Mouse (Mus musculus) heart, postnatal 25 days (tissue): ENCODE results near the gene Gtf3c6. TPM values are rescaled to one million over a fixed set of nuclear protein-coding genes. Genes with fewer than 3 reads are reported as not detected.

ENCODE experiments used
- total RNA-seq, 2 experiments: library from RNA; stranded (reverse); gene quantifications; 2 replicates each; pipeline ENCODE4 v1.2.3; 2021

Gtf3c6 gene
- total RNA-seq, 2 experiments from 2014 or later = 20.1 to 24.7 TPM

Other genes with a start within 250 kb of the Gtf3c6 start
- 1 to 10 TPM; 3.7 to 4.1 TPM for gene Mfsd4b1, start 232.8 kb downstream of the Gtf3c6 start, total RNA-seq
- gene Slc16a10, start 115.8 kb downstream of the Gtf3c6 start, total RNA-seq = 10 to 100 TPM; 23.0 to 25.2 TPM
- 1 to 10 TPM; 8.7 to 8.8 TPM for gene Rpf2, start 11.1 kb downstream of the Gtf3c6 start, total RNA-seq
- 10 to 100 TPM; 58.8 to 86.5 TPM for gene Amd1, start 44.1 kb upstream of the Gtf3c6 start, total RNA-seq
- gene Cdk19, start 81.5 kb upstream of the Gtf3c6 start, total RNA-seq = 10 to 100 TPM; 11.9 to 15.7 TPM